Mouse (Mus musculus): ENCODE measurements around the gene Smarca5. TPM values are rescaled to one million over a fixed set of nuclear protein-coding genes. Genes with fewer than 3 reads are reported as not detected.

Smarca5 gene
- polyA plus RNA-seq, 1 experiment from 2014 or later: 63.6 TPM

DNA sequence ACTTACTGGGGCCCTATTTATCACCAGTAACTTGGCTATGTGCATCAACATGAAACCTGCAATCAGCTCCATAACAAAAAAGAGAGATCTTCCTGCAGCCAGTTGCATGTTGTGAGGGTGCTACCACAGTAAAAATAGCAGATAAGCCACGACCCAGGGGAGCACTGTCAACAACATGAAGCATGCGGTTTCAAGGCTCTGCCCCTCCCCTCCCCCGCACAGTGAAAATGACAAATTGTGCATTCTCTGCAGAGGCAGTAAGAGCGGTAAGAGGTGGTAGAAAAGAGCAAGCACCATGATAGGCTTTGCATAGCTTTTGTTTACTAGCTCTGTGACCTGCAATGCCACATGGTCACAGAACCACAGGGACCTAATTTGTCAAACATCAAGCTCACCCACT, 81.7 kb downstream of the Smarca5 start:
- Histone ChIP-seq H3K27me3 (no peaks in the 10 kb centered on the region), H3K36me3 (no peaks in the 10 kb centered on the region), H3K9ac (no peak overlapping the region), H3K9me3 (no peaks in the 10 kb centered on the region), H3K27ac (no peak overlapping the region), H3K4me1 (no peaks in the 10 kb centered on the region), H3K4me2 (no peak overlapping the region), H3K4me3 (no peak overlapping the region)
- no peak for ATAC-seq (ENCODE audit: insufficient number of reproducible peaks, low FRiP score, low TSS enrichment, low read depth)
- WGBS: 44% methylated on average over 4 of the region's 4 CpGs

Other genes starting within 250 kb of the Smarca5 start
- gene Gypa, start 245.7 kb downstream of the Smarca5 start, polyA plus RNA-seq (2015; fragmentation: Nextera tagmentation; extraction: Ambion mirVana): 5.7 and 9.4 TPM in 2 replicates
- 0.05 TPM in 1 of 2 replicates, not detected in the other for gene Frem3, start 128.4 kb downstream of the Smarca5 start, polyA plus RNA-seq (2015; fragmentation: Nextera tagmentation; extraction: Ambion mirVana)
- gene Gab1, start 141.0 kb upstream of the Smarca5 start, polyA plus RNA-seq (2015; fragmentation: Nextera tagmentation; extraction: Ambion mirVana): 24.9 and 25.6 TPM in 2 replicates